Mouse (Mus musculus) ZHBTc4 (cell line): Measurements from ENCODE around the gene Ccdc141.

Experiments
- DNase-seq: peaks from one replicate; pipeline ENCODE4 v3.0.0-alpha.2; 2011; ENCODE audit warnings: low read depth, low spot score

The Ccdc141 gene

DNA sequence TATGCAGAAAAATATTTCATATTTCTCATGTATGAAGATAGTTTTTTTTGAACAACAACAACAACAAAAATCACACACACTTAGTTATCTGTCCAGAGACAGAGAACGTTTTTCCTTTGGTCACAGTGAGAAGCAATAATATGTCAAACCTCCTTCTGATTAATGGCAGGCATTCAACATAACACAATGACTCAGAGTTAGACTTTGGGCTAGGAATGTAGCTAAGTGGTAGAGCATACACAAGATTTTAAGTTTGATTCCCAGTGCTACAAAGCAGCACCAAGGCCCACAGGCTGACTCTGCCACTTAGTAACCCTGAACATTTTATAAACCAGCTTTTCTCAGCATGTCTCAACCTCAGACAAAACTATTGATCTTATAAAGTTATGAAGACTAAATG, 35.5 kb downstream of the Ccdc141 start:
- no peak for DNase-seq

DNA sequence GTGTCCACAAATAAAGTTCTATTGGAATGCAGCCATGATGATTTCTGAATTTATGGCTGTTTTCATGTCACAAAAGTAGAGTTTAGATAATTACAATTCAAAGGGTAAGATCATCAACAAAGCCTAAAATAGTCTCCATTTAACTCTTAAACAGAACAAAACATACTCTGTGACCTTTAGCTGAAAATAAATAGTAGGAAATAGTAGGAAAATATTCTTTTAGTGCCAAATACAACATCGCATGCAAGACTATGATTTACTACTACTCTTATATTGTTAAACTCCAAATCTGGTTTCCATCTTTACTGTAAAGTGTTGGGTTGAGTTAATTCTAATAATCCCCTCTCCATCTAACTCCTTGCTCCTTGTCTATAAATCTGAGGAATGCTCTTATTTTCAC, 37.0 kb downstream of the Ccdc141 start:
- no peak for DNase-seq

DNA sequence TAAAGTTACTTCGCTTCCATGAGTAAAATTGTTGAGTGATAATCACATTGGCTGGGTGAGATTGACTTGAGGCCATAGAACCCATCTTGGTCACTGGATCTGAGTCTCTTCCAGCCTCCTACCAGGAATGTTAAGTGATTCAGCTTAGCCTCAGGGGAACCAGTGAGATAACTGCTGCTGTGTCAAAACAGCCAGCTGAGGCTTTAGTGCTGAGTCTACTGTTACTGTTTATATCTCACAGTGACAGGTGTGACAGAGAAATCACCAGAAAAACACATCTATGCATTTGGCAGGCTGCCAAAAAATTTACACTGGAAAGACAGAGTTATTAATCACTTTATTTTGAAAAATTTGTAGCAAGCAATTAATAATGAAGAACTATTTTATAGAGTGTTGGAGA, 43.5 kb downstream of the Ccdc141 start:
- no peak for DNase-seq

DNA sequence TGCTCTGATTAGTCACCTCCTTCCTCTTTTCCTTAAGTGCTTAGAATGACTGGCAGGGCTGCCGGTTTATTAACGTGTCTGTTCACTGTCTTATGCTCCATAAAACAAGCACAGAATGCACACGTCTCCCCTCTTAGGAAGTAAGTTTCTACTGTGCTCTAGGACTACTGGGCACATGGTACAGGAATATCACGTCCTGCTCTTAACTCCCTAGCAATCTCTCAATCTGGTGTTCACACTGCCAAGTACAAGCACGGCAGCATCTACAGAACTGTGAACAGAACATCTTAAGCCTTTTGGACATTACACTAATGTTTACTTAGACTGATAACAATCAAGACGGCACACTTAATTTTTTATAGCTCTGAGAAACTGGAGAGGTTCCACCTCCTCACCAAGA, 52.3 kb downstream of the Ccdc141 start:
- no peak for DNase-seq

DNA sequence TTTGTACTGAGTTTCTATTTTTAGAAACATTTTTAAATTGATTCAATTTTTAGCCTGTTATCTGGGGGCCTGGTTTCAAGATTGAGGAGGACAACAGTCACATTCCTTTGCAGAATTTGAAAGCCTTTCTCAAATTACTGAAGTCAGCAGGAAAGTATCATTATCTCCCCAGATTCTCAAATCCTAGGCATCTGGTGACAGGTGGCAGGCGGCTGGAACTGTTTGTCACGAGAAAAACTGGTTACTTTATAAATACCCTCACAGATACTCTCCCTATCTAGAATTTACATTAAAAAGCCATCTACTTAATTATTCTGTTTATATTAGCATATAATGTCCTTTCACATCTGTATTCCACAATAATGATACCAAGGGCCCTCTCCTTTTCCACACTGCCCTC, 56.1 kb downstream of the Ccdc141 start:
- DNase-seq = no peak

DNA sequence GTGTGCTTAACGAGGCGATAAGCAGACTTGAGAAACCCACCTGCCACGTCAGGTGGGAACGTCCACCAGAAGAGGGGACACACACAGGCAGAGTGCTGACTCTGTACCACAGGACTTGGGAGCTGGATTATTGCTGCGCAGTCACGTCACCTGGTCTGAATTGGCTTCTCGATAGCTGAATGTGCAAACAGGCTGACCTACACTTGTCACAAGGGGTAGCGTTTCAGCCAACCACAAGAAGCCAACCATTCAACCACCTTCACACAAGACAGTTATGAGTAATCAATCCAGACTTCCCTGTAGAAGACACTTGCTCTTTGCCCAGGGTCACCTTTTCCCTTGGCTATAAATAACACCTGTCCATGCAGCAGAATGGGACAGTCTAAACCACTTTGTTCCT, 56.6 kb downstream of the Ccdc141 start:
- DNase-seq = no peak

DNA sequence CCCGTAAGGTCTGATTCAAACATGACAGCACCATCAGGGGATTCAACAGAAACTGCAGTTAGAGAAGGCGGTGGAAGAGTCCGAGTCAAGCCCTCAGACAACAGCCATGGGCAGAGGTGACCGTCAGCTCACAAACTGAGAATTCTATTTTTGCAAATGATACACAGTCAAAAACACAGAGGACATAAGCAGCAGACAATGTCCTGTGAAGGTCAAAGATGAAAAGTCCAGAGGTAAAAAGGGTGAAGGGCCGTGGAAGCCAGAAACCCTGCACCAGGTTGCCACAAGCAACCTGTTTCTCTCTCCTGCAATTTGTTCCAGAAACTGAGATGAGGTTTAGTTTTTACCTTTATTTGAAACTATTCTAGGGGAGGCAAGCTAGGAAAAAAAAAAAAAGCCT, 57.4 kb downstream of the Ccdc141 start:
- no peak for DNase-seq

DNA sequence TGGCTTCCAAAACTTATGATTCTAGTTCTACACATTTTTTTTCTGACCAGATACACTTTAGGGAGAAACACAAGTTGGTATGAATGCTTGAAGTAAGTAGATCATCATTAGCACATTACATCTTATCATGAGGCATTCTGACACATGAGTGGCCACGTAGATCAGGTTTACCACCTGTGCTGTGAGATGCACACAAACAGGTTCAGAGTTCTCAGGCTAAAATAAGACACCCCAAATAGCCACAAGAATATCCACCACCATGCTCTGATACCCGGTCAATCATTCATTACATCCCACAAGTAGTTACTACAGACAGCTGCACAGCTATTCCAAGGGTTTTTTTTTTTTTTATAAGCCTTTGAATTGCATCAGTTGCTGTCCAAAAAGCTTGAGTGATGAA, 59.3 kb downstream of the Ccdc141 start:
- DNase-seq = no peak

DNA sequence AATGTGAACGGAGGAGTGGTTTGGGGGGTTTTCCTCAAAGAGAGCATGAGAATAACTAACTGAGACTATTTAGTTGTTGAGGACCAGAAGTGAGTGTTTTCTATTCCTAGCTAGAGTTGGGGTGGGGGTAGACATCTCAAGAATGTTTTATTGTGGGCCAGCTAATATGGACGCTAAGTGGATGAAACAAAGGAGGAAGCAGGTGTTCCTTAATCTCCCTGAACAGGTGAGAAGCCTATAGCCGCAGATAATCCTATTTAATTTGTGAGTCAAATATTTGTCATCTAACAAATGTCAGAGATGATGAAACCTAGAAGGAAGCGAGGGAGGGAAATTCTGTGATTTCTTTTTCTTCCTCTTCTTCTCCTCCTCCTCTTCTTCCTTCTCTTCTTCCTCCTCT, 60.1 kb downstream of the Ccdc141 start:
- no peak for DNase-seq

DNA sequence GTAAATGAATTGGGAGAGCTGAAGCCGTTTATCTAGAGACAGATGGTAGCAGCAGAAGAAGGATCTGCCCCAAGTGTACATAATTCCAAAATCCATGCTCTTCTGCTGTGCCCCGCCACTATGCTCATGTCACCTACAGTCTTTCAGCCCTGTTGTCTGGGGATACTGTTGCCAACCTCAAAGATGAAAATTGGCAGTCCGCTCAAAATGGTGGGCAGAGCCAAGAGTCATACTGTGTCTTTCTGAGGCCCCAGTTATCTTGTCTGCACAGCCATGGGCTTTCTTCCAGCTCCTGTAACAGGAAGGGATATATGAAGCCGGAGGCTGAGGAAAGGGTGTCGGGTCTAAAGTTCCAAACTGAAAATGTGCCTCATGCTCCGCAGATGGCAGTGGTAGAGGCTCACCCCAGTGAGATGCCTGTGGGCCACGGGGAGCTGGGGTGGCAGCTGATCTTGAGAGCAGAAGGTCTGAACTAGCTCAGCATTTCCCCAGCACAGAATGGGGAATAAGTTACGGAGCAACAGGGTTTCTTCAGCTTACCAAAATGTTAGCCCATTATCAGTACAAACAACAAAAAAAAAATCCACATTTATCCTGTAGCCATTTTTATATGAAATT, 60.8 kb downstream of the Ccdc141 start:
- no peak for DNase-seq

DNA sequence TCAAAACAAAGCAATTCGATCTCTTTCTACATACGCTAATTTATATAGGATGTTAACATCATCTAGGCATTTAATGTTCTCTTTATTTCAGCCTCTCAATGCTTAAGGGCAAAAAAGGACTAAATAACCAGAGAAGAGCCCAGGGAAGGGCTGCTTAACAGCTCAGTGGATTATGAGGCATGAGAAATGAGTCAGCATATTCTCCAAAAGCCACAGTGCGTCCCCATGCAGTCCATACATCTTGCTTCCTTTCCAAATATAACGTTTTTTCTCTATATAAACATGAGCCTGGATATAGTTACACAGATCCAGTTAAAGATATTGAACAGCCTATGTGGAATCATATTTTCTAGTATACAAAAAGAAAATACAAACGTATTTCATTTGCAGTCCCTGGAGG, 61.9 kb downstream of the Ccdc141 start:
- no peak for DNase-seq

DNA sequence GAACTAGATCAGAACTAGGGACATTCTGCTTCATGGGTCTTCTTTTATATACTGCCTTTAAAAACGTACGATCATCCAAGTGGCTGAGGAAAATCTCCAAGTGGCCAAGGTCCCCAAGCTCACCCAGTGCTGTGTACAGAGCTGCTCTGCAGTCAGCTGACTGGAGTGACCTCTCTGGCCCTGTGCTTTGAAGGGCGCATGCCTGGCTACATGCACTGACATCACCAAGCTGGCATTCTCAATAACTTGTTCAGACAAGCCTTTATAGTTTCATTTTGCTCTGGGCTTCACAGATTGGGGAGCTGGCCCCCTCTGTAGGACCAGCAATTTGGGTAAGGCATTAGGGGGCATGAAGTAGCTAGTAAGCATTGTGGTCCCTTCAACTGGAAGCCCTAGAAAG, 64.3 kb downstream of the Ccdc141 start:
- no peak for DNase-seq

DNA sequence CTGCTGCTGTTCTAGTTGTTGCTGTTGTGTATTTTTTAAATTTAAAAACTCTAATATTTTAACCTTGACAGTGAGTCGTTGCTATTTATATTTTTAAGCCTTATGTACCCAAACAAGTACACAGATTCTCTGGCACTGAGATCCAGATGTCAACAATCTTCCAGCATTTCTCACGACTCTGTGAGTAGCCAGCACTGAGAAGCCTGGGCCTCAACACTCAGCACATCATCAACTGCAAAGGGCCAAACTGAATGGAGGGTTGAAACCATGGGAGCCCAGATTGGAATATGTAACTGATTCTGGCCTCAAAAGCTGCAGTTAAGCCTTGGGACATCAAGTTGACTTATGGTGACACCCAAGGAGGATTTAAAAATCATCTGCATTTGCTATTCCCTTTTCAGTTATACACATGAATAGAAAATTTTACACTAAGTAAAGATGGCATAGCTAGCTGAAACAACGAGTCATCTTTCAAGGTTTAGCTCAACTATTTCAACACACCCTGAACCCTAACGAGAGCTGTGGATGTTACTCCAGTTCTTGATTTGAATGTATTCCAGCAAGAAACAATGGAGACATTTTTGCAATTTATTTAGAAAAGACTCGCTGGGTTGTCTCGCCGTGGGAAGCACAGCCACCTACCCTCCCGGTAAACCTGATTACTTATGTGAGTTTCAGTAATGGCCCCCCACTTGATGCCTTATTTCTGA, 65.3 kb downstream of the Ccdc141 start:
- no peak for DNase-seq

DNA sequence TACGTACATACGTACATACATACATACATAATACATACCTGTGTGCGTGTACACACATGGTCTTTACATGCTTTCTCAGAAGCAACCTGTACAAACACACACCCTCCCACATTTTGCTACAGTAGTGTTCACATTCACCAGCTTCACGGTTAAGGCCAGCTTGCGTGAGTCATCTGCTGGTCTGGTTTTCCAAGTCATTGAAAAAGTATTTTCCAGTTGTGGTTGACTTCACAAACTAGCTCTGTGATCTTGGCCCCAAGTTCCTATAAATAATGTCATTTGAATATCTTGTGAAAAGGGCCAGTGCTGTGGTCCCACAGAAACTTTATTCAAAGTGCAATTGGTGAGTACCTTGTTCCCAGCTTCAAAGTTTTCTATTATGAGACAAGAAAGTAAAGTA, 67.9 kb downstream of the Ccdc141 start:
- DNase-seq = no peak

DNA sequence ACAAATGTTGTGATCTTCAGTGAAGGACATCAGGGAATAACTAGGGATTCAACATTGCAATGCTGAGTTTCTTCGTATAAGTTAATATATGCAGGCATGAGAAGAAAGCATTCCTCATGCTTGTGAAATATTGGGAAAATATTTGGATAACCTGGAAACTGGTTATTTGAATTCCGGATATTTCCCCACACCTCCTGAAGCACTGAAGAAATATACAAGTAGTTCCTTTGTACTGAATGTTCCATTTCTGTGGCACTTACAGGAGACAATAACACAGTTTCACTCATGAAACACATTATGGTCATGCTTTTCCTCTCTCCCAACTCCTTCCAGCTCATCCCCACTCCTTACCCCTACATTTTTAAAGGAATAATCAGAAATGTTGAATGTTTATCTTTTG, 70.6 kb downstream of the Ccdc141 start:
- DNase-seq = no peak

DNA sequence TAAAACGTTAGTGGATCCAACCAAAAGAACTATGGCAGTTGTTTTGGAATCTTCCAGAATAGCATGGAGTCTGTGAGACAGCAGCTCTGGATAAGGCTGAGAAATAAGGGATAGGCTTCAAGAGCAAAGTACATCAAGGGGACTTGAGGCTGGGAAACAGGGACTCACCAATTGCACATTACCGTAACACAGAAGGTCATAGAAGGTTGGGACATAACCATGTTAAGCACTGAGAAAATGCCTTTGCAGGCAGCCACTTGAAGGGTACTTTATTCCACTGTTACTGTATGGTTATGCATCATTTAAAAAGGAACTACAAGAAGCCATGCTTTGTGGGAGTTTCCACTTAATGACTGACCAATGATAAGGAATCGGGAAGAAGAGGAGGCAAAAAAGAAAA, 71.7 kb downstream of the Ccdc141 start:
- DNase-seq = no peak

DNA sequence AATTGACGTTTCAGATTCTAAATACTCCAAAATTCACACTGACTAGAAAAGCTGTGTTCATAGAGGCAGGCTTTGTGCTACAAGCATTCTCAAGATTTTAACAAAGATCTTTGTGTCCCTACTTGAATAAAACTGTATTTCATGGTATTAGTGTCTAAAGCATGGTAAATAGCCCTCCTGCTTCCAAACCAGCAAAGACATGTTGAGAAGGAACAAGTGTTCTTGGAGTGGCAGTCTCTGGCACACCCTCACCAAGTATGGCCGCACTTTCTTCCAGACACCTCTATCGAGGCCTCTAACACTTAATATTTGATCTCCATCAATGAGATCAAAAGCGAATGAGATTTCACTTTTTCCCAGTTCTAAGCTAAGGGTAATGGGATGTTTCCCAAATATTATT, 78.7 kb downstream of the Ccdc141 start:
- DNase-seq = no peak

DNA sequence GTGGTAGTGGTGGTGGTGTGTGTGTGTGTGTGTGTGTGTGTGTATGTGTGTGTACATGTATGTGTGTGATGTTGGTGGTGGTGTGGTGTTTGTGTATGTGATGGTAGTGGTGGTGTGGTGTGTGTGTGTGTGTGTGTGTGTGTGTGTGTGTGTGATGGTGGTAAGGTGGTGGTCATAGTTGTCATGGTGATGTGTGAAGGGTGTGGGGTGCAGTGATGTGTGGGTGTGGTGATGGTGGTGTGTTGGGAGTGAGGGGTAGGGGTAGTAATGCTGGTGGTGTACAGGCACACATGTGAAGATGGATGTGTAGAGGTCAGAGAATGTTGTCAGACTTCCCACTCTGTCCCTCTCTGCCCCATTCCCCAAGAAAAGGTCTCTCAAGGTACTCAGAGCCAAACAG, 85.1 kb downstream of the Ccdc141 start:
- no peak for DNase-seq

DNA sequence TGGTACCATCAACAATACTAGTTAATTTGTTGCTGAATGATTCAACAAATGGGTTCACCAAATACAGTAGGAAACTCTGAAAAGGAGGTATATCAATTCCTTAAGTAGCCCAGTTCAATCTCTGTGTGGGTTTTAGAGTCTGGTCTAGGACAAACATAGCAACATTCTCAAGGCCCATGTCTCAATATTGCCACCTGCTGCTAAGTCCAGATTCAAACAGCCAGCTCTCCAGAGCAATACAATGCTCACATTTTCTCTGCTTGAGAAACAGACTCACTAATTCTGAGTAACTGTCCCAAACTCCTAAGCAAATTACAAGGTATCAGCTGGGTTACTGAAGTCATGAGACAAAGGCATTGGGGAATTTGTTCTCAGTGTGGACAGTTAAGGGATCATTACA, 85.8 kb downstream of the Ccdc141 start:
- no peak for DNase-seq

DNA sequence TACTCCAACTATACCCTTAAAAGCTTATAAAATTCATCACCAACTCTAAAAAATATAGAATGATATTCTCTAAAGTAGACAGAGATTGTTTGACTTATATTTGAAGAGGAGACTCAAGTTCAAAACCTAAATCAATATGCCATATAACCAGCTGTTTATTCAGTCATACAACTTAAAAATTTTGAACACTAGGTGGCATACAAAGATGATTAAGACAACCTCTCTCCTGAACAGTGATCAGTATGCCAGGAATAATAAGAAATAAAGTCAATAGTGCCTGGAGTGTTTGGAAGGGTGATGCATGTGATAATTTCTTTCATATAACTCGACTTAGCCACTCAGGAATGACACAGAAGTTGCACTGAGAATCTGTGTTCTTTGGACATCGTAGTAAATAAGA, 89.3 kb downstream of the Ccdc141 start:
- no peak for DNase-seq

DNA sequence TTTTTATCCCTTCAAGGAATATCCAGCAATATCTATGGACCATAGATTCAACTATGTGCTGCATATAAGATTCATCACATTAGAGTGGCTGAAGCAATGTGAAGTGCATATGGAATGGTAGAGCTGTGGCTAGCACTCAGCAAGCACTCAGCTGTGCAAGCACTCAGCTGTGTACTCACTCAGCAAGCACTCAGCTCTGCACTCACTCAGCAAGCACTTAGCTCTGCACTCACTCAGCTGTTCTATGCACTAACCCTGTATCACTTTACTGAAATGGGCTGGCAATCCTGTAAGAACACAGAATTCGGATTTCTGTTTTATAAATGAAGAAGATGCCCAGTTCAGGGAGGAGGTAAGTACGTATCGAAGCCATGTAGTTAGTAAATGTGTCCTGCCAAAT, 89.8 kb downstream of the Ccdc141 start:
- DNase-seq = no peak

DNA sequence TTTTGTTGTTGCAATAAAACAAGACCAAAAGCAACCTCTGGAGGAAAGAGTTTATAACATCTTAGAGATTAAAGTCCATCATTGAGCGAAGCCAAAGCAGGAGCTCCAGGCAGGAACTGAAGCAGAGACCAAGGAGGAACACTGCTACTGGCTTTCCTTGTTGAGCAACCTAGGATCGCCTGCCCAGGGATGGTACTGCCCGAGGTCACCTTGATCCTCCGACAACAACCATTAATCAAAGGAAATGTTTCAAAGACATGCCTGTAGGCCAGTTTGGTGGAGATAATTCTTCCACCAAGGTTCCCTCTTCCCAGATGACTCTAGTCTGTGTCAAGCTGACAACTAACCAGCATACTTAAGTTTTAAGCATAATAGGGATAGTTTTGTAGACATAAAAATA, 91.7 kb downstream of the Ccdc141 start:
- DNase-seq = no peak

DNA sequence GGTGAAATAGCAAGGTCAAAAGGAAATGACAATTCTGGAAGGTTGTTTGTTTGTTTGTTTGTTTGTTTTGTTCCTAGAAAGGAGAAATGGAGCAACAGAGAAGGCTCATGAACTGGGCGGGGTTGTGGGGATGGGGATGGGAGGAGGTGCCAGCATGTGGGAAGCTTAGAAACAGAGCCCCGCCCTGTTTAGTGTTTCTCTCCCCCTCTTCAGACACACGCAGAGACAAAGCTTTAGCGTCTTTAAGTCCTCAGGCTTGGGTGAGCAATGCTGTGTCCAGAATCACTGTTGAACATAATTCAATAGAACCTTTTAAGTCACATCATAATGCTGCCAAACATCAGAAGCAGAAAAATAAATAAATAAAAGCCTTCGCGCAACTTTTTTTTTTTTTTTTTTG, 96.1 kb downstream of the Ccdc141 start:
- peak; percentile 29 for DNase-seq

DNA sequence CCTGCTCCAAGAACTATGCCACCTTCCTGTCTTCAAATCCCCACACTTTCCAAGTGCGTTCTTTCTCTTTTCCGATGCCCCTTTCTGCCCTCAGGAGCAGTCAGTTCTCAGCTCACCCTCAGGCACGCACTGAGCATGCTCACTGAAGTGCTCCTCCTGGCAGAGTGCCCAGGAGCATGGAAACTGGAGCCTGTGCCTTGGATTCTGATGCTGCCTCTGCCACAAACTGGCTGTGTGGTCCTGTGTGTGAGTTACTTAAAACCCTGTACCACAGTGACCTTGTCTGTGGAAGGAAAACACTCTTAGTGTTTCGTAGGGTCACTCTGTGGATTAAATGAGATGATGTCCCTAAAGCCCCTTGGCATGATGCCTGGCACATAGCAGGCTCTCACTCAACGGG, 96.5 kb downstream of the Ccdc141 start:
- DNase-seq = no peak
